Mouse (Mus musculus): Measurements from ENCODE around the gene Flt3.
A peak's percentile ranks its signal among the peaks of the same experiment; 100 is the strongest.

Flt3 gene

GRCm38 (mm10) chr5:147309786-147310185 lies 90.5 kb downstream of the Flt3 start:
- no peak for DNase-seq (ENCODE audit: low read depth)

- DNase-seq (ENCODE audit: low read depth) = no peak
Measured at GRCm38 (mm10) chr5:147308451-147308850, 91.8 kb downstream of the Flt3 start.

GRCm38 (mm10) chr5:147307398-147307785 lies 92.9 kb downstream of the Flt3 start:
- no peak for DNase-seq (ENCODE audit: low read depth)

- no peak for DNase-seq (ENCODE audit: low read depth)
Measured at GRCm38 (mm10) chr5:147306638-147307397, 93.5 kb downstream of the Flt3 start, which contains the start of gene Cdx2. TSS of gene Cdx2 (minus strand) at chr5:147307270.

GRCm38 (mm10) chr5:147305856-147306637 lies 94.2 kb downstream of the Flt3 start:
- no peak for DNase-seq (ENCODE audit: low read depth)

- DNase-seq (ENCODE audit: low read depth) = no peak
Measured at GRCm38 (mm10) chr5:147305166-147305565, 95.1 kb downstream of the Flt3 start.

GRCm38 (mm10) chr5:147304276-147305155 lies 95.8 kb downstream of the Flt3 start:
- no peak for DNase-seq (ENCODE audit: low read depth)

GRCm38 (mm10) chr5:147302746-147303400 lies 97.4 kb downstream of the Flt3 start:
- DNase-seq (ENCODE audit: low read depth) = no peak

GRCm38 (mm10) chr5:147302141-147302540 lies 98.1 kb downstream of the Flt3 start:
- DNase-seq (ENCODE audit: low read depth) = no peak

- DNase-seq (ENCODE audit: low read depth) = no peak
Measured at GRCm38 (mm10) chr5:147301781-147302070, 98.6 kb downstream of the Flt3 start.

- no peak for DNase-seq (ENCODE audit: low read depth)
Measured at GRCm38 (mm10) chr5:147300917-147301780, 99.1 kb downstream of the Flt3 start.

GRCm38 (mm10) chr5:147300001-147300363 lies 100.3 kb downstream of the Flt3 start:
- DNase-seq (ENCODE audit: low read depth) = no peak

- peak; percentile 61 for DNase-seq (ENCODE audit: low read depth)
Measured at GRCm38 (mm10) chr5:147299255-147300000, 100.9 kb downstream of the Flt3 start.

GRCm38 (mm10) chr5:147297249-147297648 lies 103.0 kb downstream of the Flt3 start:
- DNase-seq (ENCODE audit: low read depth) = no peak

GRCm38 (mm10) chr5:147294121-147294520 lies 106.2 kb downstream of the Flt3 start:
- DNase-seq (ENCODE audit: low read depth) = peak; percentile 32

- DNase-seq (ENCODE audit: low read depth) = peak; percentile 78
Measured at GRCm38 (mm10) chr5:147293127-147293910, 107.0 kb downstream of the Flt3 start.

GRCm38 (mm10) chr5:147292506-147293120 lies 107.7 kb downstream of the Flt3 start:
- no peak for DNase-seq (ENCODE audit: low read depth)

- no peak for DNase-seq (ENCODE audit: low read depth)
Measured at GRCm38 (mm10) chr5:147291764-147292505, 108.4 kb downstream of the Flt3 start.

Data from induced T-regulatory cell, adult 2 months (primary cell).